ENCODE assay signal across 8 mouse cellular contexts in the genomic region with DNA sequence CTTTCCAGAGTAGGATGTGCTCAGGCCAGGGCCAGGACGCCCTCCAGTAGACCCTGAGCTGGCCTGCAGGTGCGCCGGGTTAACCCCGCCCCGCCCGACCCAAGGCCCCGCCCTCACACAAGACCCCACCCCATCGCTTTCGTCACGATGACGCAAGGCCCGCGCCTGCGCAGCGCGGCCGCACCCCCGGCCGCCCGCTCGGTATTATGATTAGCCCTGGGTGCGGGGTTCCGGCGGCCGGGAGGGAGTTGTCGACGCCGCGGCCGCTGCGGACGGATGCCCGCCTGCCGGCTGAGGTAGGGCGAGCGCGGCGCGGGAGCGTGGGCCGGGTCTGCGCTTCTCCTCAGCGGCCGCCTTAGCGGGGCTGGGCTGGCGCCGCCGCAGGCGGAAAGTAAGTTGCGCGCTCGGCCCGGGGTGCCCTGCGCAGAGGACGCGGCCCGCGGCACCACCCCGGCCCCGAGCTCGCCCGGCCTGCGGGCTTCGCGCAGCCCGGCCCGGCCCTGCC. TPM values are rescaled to one million over a fixed set of nuclear protein-coding genes. Genes with fewer than 3 reads are reported as not detected.
DNase-seq lines count a peak whose midpoint lies in the region; ATAC-seq lines count a peak whose summit lies in the region.

A gene (plus strand): TSS at position 155 of the 505 bp plus-strand sequence.

- ATAC-seq in embryonic facial prominence, embryonic 11.5 days (replicated peaks; ENCODE audit: insufficient number of reproducible peaks, low FRiP score, low TSS enrichment, low read depth), result peak; percentile 93
- peak; percentile 97 for ATAC-seq in midbrain, embryonic 11.5 days (ENCODE audit: low FRiP score)

- H3K4me2 ChIP-seq in embryonic facial prominence, embryonic 11.5 days (ENCODE audit: low read depth, low read length), result peak within 1 kb of the TSS; percentile 84
- peak within 1 kb of the TSS; percentile 78 for H3K4me2 ChIP-seq in midbrain, embryonic 11.5 days

- WGBS in embryonic facial prominence, embryonic 11.5 days, result under 1% methylated on average over 56 of the region's 67 CpGs
- under 1% methylated on average over 60 of the region's 67 CpGs for WGBS in midbrain, embryonic 11.5 days

- H3K27ac ChIP-seq in embryonic facial prominence, embryonic 11.5 days (replicated peaks; ENCODE audit: low read depth, low read length), result peak within 1 kb of the TSS; percentile 81
- H3K27ac ChIP-seq in midbrain, embryonic 11.5 days (ENCODE audit: low read depth, low read length), result peak within 1 kb of the TSS; percentile 60

- H3K36me3 ChIP-seq in embryonic facial prominence, embryonic 11.5 days (replicated peaks; ENCODE audit: control insufficient read depth, insufficient read depth, low read depth, low read length), result no peaks in the 10 kb centered on the region
- H3K36me3 ChIP-seq in midbrain, embryonic 11.5 days (ENCODE audit: control insufficient read depth, insufficient read depth, low read length), result no peaks in the 10 kb centered on the region

- peak within 1 kb of the TSS; percentile 91 for H3K4me3 ChIP-seq in embryonic facial prominence, embryonic 11.5 days (ENCODE audit: low read depth, low read length)
- peak within 1 kb of the TSS; percentile 87 for H3K4me3 ChIP-seq in midbrain, embryonic 11.5 days (ENCODE audit: low read depth, low read length)

- no peaks in the 10 kb centered on the region for H3K27me3 ChIP-seq in embryonic facial prominence, embryonic 11.5 days (ENCODE audit: control insufficient read depth, insufficient read depth, low read length)
- no peaks in the 10 kb centered on the region for H3K27me3 ChIP-seq in midbrain, embryonic 11.5 days (ENCODE audit: control insufficient read depth, insufficient read depth, low read length)

- no peaks in the 10 kb centered on the region for H3K9me3 ChIP-seq in embryonic facial prominence, embryonic 11.5 days (replicated peaks; ENCODE audit: control insufficient read depth, low read length)
- H3K9me3 ChIP-seq in midbrain, embryonic 11.5 days (ENCODE audit: control insufficient read depth, low read length), result no peaks in the 10 kb centered on the region

- peaks cover 3% of the 10 kb centered on the region; the same call in 1 of the 2 replicates for H3K4me1 ChIP-seq in embryonic facial prominence, embryonic 11.5 days (ENCODE audit: control insufficient read depth, insufficient read depth, low read length)
- H3K4me1 ChIP-seq in midbrain, embryonic 11.5 days (ENCODE audit: control insufficient read depth, insufficient read depth, low read length), result peaks cover 4% of the 10 kb centered on the region; the same call in 1 of the 2 replicates

- peak within 1 kb of the TSS; percentile 90 for H3K9ac ChIP-seq in embryonic facial prominence, embryonic 11.5 days (replicated peaks; ENCODE audit: low read length)
- H3K9ac ChIP-seq in midbrain, embryonic 11.5 days (ENCODE audit: low read length), result peak within 1 kb of the TSS; percentile 88

- DNase-seq in adrenal gland, postnatal 25 days, result peak; percentile 93
- DNase-seq in embryonic facial prominence, embryonic 11.5 days (ENCODE audit: low spot score), result peak; percentile 89
- peak; percentile 100 for DNase-seq in heart, adult 11 months
- DNase-seq in kidney, adult 11 months, result peak; percentile 80
- DNase-seq in left cerebral cortex, postnatal 4 days, result peak; percentile 90
- peak; percentile 99 for DNase-seq in midbrain, embryonic 11.5 days (ENCODE audit: low spot score, missing footprints)
- DNase-seq in right cerebral cortex, postnatal 4 days, result peak; percentile 89
- peak; percentile 89 for DNase-seq in yolk sac, embryonic 10.5 days (ENCODE audit: low spot score)

- intact Hi-C loops in left cerebral cortex, postnatal 4 days (cut with DNase I), result no loop called here

RNA-seq across cellular contexts. Expression of the gene that starts here (rescaled TPM):
- total RNA-seq in adrenal gland, postnatal 25 days (2021), result 177 and 190 TPM in 2 replicates
- polyA plus RNA-seq in embryonic facial prominence, embryonic 11.5 days (2014; fragmentation: Nextera tagmentation; extraction: Ambion mirVana), result 23.2 and 26.3 TPM in 2 replicates
- total RNA-seq in left cerebral cortex, postnatal 4 days (2021), result 100 to 1,000 TPM; 109 to 120 TPM
- polyA plus RNA-seq in midbrain, embryonic 11.5 days (2014; fragmentation: Nextera tagmentation; extraction: Ambion mirVana), result 24.9 and 26.1 TPM in 2 replicates

Comparison
In these comparisons a context has a peak if more than half of its experiments do, and no peak if none do; other contexts are left out.
1. Peak in every context shown above with its lines: DNase-seq, ATAC-seq, H3K4me3 ChIP-seq and H3K27ac ChIP-seq.